Mouse (Mus musculus) cortical plate, adult 2 months (tissue): ENCODE measurements around the gene Tet2.

Source experiments
- CTCF ChIP-seq: fragments of 200-500 bp; IDR thresholded peaks from 2 replicates; pipeline ENCODE4 v1.5.1; 2011; ENCODE audit warnings: mild to moderate bottlenecking, control low read depth, low read length; ENCODE audit not compliant: insufficient read depth; ENCODE audit errors: extremely low read depth
- POLR2A ChIP-seq: fragments of 200-500 bp; IDR thresholded peaks from 2 replicates; pipeline ENCODE4 v1.6.1; 2011; ENCODE audit warnings: mild to moderate bottlenecking, low read length, control low read depth; ENCODE audit not compliant: insufficient read depth; ENCODE audit errors: extremely low read depth

GRCm38 (mm10) chr3:133514290-133514689 is 30.6 kb downstream of the Tet2 start:
- TF ChIP-seq POLR2A: no peak
- no peak for TF ChIP-seq CTCF
